Mouse (Mus musculus): ENCODE data around the gene Rcor1. TPM values are rescaled to one million over a fixed set of nuclear protein-coding genes. Genes with fewer than 3 reads are reported as not detected.

Rcor1 gene
- total and polyA plus RNA-seq, 3 experiments: 6.5 to 16.1 (median 8.3) TPM

DNA sequence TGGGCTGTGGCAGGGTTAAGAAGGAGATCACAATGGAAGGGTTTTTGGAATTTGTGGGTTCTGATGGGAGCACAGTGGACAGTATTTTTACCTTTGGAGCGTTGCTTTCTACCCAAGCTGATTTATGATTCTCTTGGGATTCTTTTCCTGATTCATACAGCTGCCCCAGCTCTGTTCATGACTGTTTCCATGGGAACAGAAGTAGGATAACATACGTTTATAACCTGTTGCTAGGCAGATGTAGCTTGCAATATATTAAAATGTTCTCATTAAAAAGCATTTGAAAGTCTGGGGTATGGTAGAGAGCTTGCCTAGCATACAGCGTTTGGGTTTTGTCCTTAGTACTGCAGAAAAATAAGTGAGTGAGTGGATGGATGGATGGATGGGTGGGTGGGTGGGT is 25.1 kb downstream of the Rcor1 start:
- dilution Hi-C loops (cut with MboI; ENCODE audit: extremely low pct_ligation_motif_present, extremely low pct_unique_long_range_greater_than_20kb, low sequenced_read_pairs): no loop called here

GRCm38 (mm10) chr12:111065330-111065729 is 26.2 kb downstream of the Rcor1 start:
- no peak overlapping the region for H3K4me3 ChIP-seq (replicated peaks in 1 of 3; ENCODE audit: low read depth in 2 of 3, low read length in 2 of 3, poor library complexity in 1 of 3)
- peaks cover 6 to 37% of the 10 kb centered on the region in 2 experiments for H3K36me3 ChIP-seq (replicated peaks in 1 of 2; ENCODE audit: control insufficient read depth in 1 of 2, insufficient read depth in 1 of 2, low read length in 1 of 2)
- dilution Hi-C loops (cut with MboI; ENCODE audit: extremely low pct_ligation_motif_present, extremely low pct_unique_long_range_greater_than_20kb, low sequenced_read_pairs): no loop called here
- no peak overlapping the region for H3K4me2 ChIP-seq (ENCODE audit: insufficient read depth, low read depth, poor library complexity, severe bottlenecking)
- H3K79me2 ChIP-seq (replicated peaks; ENCODE audit: control insufficient read depth, extremely low read depth, insufficient read depth, poor library complexity, severe bottlenecking): peaks cover 8% of the 10 kb centered on the region
- peaks cover 0 to 2% of the 10 kb centered on the region in 2 experiments; a peak in 1 of 4 replicates for H3K4me1 ChIP-seq (ENCODE audit: control insufficient read depth in 1 of 2, insufficient read depth in 2 of 2)
- no peaks in the 10 kb centered on the region for H3K9me3 ChIP-seq (replicated peaks; ENCODE audit: low read length)
- TF ChIP-seq BHLHE40 (IDR thresholded peaks at IDR 0.05; ENCODE audit: low read depth, low read length) (no peak), ZKSCAN1 (IDR thresholded peaks at IDR 0.05; ENCODE audit: borderline replicate concordance, low read depth, low read length) (no peak), MYC (IDR thresholded peaks at IDR 0.05; ENCODE audit: low read depth, low read length) (no peak), RAD21 (IDR thresholded peaks at IDR 0.05; ENCODE audit: low read depth, low read length) (no peak), MAX (IDR thresholded peaks at IDR 0.05; ENCODE audit: low read length) (no peak), MAFK (IDR thresholded peaks at IDR 0.05; ENCODE audit: insufficient replicate concordance, low read length) (no peak), HCFC1 (IDR thresholded peaks at IDR 0.05; ENCODE audit: low read depth, low read length) (no peak), ETS1 (conservative IDR thresholded peaks at IDR 0.05; ENCODE audit: low read depth, low read length) (no peak)
- H3K9ac ChIP-seq (ENCODE audit: insufficient read depth, low read depth): no peak overlapping the region
- in situ Hi-C loops (cut with MboI; ENCODE audit: low pct_ligation_motif_present, low pct_unique_long_range_greater_than_20kb, low sequenced_read_pairs): no loop called here
- H3K27me3 ChIP-seq (replicated peaks): no peaks in the 10 kb centered on the region
- no peak overlapping the region for H3K27ac ChIP-seq (ENCODE audit: insufficient read depth, low read depth)
- DNase-seq (ENCODE audit: extremely low read depth): no peak

More for the DNA sequence above, 25.1 kb downstream of the Rcor1 start:
- no peaks in the 10 kb centered on the region for H3K9me3 ChIP-seq (replicated peaks; ENCODE audit: low read length)
- H3K4me1 ChIP-seq (ENCODE audit: control insufficient read depth in 1 of 2, insufficient read depth in 2 of 2): peaks cover 0 to 2% of the 10 kb centered on the region in 2 experiments; a peak in 1 of 4 replicates
- DNase-seq (ENCODE audit: extremely low read depth): no peak
- H3K79me2 ChIP-seq (replicated peaks; ENCODE audit: control insufficient read depth, extremely low read depth, insufficient read depth, poor library complexity, severe bottlenecking): peaks cover 8% of the 10 kb centered on the region
- no peaks in the 10 kb centered on the region for H3K27me3 ChIP-seq (replicated peaks)
- H3K36me3 ChIP-seq (replicated peaks in 1 of 2; ENCODE audit: control insufficient read depth in 1 of 2, insufficient read depth in 1 of 2, low read length in 1 of 2): peaks cover 10 to 38% of the 10 kb centered on the region in 2 experiments
- no peak overlapping the region for H3K4me2 ChIP-seq (ENCODE audit: insufficient read depth, low read depth, poor library complexity, severe bottlenecking)
- H3K27ac ChIP-seq (ENCODE audit: insufficient read depth, low read depth): no peak overlapping the region
- H3K4me3 ChIP-seq (replicated peaks in 1 of 3; ENCODE audit: low read depth in 2 of 3, low read length in 2 of 3, poor library complexity in 1 of 3): no peak overlapping the region
- no peak overlapping the region for H3K9ac ChIP-seq (ENCODE audit: insufficient read depth, low read depth)
- in situ Hi-C loops (cut with MboI; ENCODE audit: low pct_ligation_motif_present, low pct_unique_long_range_greater_than_20kb, low sequenced_read_pairs): no loop called here
- TF ChIP-seq POLR2AphosphoS2 (IDR thresholded peaks at IDR 0.05; ENCODE audit: low read depth, low read length): no peak
- no peak for TF ChIP-seq IRF4 (IDR thresholded peaks at IDR 0.05; ENCODE audit: low read depth, low read length)
- TF ChIP-seq TBP (conservative IDR thresholded peaks at IDR 0.05; ENCODE audit: low read depth, low read length): no peak
- TF ChIP-seq ETS1 (conservative IDR thresholded peaks at IDR 0.05; ENCODE audit: low read depth, low read length): no peak
- no peak for TF ChIP-seq POLR2A (IDR thresholded peaks at IDR 0.05; ENCODE audit: low read depth, low read length)
- TF ChIP-seq MAFK (IDR thresholded peaks at IDR 0.05; ENCODE audit: insufficient replicate concordance, low read length): no peak
- TF ChIP-seq MEF2A (IDR thresholded peaks at IDR 0.05; ENCODE audit: borderline replicate concordance, low read depth, low read length): no peak
- no peak for TF ChIP-seq EP300 (IDR thresholded peaks at IDR 0.05; ENCODE audit: low read length)
- no peak for TF ChIP-seq GABPA (IDR thresholded peaks at IDR 0.05; ENCODE audit: insufficient replicate concordance, low read depth, low read length)
- TF ChIP-seq USF1 (IDR thresholded peaks at IDR 0.05; ENCODE audit: low read depth, low read length): no peak
- no peak for TF ChIP-seq CHD1 (IDR thresholded peaks at IDR 0.05; ENCODE audit: low read depth, low read length)
- TF ChIP-seq CHD2 (IDR thresholded peaks at IDR 0.05; ENCODE audit: low read length): no peak
- no peak for TF ChIP-seq HCFC1 (IDR thresholded peaks at IDR 0.05; ENCODE audit: low read depth, low read length)

Measured in CH12.LX (cell line).